Mouse (Mus musculus): ENCODE results near the gene Exosc5.

Gene Exosc5

GRCm38 (mm10) chr7:25707581-25708292 lies 48.8 kb downstream of the Exosc5 start:
- no peak for DNase-seq

DNA sequence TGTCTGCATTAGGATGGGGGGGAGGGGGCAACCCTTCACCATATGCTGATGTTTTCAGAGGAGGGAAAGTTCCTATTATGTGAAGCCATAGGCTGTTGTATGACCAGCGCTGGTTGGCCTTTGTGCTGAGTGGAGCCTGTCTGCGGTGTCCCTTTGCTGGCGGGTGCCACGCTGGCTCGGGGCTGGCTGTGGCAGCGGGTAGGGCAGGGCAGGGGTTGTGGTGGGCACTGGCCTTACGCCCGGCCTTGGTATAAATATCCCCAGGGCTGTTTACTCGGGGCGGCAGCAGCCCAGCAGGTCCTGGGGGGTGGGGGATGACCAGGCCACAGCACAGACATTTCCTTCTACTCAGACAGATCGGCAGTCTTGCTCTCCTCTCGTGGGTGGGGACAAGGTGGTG lies 51.0 kb downstream of the Exosc5 start:
- no peak for DNase-seq

- peak; percentile 19 for DNase-seq
These were observed 51.7 kb downstream of the Exosc5 start for GRCm38 (mm10) chr7:25710519-25711130.

DNA sequence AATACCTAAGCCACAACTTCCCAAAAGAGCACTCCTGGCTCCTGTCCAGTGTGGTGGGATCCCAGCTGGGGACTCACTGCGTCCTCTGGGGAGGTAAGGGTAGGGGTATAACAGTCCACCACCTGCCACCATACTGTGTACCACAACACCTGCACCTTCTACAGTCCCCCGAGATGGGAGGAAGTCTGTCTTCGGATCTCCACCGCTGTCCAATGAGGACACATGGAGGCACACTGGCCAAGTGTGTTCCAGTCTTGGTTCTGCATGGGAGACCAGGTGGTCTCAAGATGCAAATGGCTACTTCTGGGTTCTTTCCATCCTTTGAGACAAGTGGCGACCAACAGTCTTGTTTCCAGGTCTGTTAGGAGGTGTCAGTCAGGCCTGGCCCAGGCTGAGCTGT lies 52.2 kb downstream of the Exosc5 start:
- no peak for DNase-seq

- no peak for DNase-seq
These were observed 52.8 kb downstream of the Exosc5 start for GRCm38 (mm10) chr7:25711731-25712197.

- no peak for DNase-seq
These were observed 53.8 kb downstream of the Exosc5 start for GRCm38 (mm10) chr7:25712801-25713200.

DNA sequence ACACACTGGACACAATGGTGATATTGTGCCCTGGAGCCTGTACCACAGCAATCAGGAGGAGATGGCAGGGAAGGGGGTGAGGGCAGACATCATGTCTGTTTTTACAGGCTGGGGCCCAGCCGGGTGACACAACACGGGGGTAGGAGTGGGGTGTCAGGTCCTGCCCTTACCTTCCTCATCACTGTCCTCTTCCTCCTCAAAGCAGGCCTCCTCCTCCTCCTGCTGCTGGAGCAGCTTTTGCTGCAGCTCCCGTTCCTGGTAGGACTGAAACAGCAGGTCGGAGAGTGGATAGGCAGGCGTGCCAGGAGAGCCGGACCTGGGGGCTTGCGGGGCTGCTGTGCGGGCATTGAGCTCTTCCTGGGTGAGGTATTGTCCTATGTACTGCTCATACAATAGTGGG lies 55.6 kb downstream of the Exosc5 start:
- no peak for DNase-seq

DNA sequence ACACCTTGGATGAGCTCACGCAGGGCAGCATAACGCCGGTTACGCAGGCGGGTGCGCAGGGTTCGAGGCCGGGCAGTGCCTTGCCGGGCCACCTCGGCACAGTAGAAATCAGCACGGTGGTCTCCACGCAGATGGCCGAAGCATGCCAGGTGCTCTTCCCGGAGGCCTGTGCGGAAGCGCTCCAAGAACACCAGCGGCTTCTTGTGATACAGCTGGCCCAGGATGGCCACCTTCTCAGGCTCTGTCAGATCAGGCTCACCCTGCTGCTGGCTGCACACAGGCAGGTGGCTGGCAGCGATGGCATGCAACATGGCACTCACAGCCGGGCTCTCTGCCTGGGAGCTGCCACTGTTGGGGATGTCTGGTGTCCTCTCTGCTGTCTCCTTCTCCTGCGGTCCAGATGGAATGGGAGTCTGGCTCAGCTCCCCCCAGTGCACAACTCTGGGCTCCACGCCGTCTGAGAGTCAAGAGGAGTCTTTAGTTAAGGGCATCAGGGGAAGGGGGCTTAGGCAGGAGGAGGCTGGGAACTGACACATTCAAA lies 56.8 kb downstream of the Exosc5 start:
- no peak for DNase-seq

- DNase-seq = no peak
These were observed 58.5 kb downstream of the Exosc5 start for GRCm38 (mm10) chr7:25717478-25717877.

GRCm38 (mm10) chr7:25718788-25719417 lies 59.9 kb downstream of the Exosc5 start, which contains the start of gene Ccdc97:
Gene Ccdc97 (minus strand): TSS chr7:25719088.
- DNase-seq = peak; percentile 92

GRCm38 (mm10) chr7:25719761-25720610 lies 61.0 kb downstream of the Exosc5 start:
- DNase-seq = peak; percentile 76

- no peak for DNase-seq
These were observed 61.8 kb downstream of the Exosc5 start for GRCm38 (mm10) chr7:25720760-25721159.

Data from right cerebral cortex, postnatal 14 days (tissue).